Mouse (Mus musculus) left cerebral cortex, adult 18-20 months (tissue): Measurements from ENCODE around the gene Mapk9. TPM values are rescaled to one million over a fixed set of nuclear protein-coding genes. Genes with fewer than 3 reads are reported as not detected.

Source experiments
- DNase-seq, 2 experiments: peaks; one replicate each; pipeline ENCODE4 v3.0.0; 2021 to 2022; ENCODE audit warnings: low spot score in 2 of 2, mixed read lengths in 1 of 2
- total RNA-seq, 2 experiments: library from RNA; stranded (reverse); gene quantifications; 2 replicates each; pipeline ENCODE4 v1.2.3; 2021

Gene Mapk9
- total RNA-seq, 2 experiments from 2014 or later = 224 to 229 TPM

DNA sequence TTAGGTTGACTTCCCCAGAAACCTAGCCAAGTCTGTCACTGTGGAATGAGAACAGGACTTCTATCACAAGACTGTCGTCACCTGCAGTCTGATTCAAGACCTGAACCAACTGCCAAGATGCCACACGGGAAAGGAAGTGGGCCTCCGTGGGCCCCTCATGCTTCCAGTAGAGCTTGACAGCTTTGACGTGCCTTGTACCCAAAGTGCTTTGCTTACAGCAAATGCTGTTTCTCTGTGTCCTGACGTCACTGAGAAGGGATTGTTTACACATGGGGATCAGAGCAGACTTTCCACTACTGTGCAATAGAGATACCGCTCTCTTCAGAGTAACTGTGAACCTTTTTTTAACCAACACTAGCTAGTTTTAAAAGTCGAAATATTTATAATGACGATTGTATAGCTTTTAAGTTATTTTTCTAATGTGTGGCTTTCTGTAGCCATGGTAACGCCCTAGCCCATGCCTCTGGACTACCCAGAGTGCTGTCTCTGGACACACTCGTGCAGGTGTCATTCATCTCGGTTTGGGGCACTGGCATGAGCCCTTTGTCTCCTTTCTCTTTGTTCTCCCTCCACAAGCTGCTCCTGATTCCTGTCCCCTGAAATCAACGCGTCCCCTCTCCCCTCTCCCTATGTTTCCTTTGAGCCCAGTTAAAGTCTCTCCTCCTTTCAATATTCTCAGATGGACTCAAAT lies 8.7 kb upstream of the Mapk9 start:
- DNase-seq = no peak

GRCm38 (mm10) chr11:49840666-49841065 lies 5.9 kb upstream of the Mapk9 start:
- no peak for DNase-seq

DNA sequence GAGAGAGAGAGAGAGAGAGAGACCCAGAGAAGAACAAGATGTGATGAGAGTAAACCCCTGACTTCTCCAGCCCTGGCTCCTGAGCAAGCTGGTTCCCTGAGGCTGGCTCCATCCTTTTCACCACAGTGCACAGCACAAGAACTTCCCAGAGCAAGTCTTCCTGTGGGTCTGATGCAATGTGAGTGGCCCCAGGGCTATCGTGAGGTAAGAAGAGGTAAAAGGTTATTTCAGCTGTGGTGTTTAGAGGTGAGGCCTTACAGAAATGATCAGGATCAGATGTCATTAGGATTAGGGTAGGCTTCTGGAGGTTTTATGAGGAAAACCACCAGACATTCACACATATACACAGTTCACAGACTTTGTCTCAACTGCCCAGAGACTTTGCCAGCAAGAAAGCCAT lies 4.7 kb upstream of the Mapk9 start:
- no peak for DNase-seq

DNA sequence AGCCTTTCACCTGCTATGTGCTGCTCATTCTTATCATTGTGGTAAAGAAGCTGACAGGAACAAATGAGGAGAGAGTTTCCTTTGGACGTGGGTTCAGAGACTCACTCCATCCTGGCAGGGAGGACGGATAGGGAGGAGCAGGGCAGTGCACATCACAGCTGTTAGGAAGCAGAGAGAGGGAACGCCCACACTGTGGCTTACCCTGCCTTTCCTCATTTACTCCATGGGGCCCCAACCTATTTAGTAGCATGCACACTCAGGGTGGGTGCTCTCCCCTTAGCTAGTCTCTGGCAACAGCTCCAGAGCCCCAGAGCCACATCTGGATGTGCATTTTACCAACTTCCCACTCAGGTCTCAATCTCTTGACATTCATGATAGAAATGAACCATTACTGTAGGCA lies 3.8 kb upstream of the Mapk9 start:
- DNase-seq = no peak

DNA sequence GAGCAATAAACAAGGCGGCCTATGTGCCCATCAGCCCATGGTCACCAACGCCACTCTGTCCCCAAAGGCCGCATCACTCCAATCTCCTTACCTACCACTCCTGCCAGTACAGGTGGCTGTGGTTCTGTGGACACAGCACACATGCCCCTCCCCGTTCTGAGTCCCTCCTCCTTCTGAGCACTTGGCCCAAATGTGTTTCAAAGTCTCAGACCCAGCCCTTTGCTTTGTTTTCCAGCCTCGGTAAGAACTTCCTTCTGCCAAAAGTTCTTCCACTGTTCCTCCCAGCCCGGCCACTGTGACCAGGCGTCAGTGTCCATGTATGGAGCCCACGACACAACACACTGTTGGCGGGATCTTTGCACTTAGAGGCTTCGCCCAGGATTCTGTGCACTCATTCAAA lies 2.2 kb upstream of the Mapk9 start:
- DNase-seq = no peak

DNA sequence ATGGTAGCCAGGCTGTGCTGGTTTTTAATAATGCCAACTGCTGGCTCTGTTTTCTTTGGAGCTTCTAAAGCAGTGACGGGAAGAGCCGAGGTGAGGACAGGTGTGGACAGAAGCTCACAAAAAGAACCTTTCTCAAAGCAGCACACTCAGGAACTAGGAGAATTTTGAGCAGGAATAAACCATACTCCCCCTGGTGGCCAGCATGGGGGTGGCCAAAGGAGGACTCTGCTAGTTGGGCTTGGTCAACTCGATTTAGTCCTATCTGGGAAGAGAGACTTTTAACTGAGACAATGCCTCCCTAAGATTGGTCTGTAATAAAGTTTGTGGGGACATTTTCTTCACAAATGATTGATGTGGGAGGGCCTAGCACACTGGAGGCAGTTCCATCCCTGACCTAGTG lies 1.6 kb upstream of the Mapk9 start:
- DNase-seq = peak; percentile 70 to 74

DNA sequence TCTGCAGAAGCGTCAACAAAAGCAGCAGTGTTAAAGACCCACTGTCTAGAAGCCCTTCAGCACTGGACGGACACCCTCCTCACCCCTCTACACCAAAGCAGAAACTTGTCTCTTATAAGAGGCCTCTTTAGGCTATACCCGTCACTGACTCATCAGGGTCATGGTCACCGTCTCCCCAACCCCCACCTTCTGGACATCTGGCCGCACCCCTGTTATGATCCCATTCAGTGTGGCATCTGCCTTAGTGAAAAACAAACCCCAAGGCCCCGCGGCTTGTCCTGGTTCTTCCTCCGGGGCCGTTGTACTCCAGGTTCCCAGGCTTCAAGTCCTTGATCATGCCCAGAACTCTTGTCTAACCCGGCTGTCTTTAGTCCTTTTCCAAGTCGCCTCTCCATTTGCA lies 593 bp upstream of the Mapk9 start:
- DNase-seq = peak in 1 of 2 experiments; percentile 3

DNA sequence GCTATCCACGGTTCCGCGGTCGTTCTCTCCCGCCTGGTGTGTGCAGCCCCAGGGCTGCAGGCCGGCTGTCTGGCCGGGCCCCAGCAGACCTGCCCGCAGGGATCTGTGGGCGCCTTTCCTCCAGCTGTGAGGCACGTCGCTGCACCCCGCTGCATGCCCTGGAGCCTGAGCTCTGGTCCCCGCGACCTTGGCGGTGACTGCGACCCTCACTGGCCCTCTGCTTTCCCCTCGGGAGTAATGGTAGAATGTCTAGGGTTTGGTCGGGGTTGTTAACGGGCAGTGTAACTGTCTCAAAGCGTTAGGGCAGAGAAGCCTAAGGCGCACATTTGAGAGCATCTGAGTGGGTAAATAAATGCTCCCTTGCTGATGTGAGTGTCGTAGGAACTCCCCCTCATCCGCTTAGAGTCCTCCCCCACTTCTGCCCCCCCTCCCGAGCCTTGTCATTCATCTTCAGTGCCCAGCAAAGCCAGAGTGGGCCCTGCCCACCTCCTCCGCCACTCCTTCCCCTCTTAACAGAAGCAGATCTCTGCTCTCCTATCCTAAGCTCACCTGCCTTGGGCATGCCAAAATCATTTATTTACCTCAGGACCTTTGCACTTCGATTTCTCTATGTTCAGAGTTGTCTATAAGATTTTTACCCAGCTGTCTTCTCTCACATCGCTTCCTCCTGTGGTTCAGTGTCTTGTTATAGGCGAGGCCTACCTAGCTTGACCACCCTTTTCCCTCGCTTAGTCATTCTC lies 690 bp downstream of the Mapk9 start:
- DNase-seq = peak; percentile 19 to 23

DNA sequence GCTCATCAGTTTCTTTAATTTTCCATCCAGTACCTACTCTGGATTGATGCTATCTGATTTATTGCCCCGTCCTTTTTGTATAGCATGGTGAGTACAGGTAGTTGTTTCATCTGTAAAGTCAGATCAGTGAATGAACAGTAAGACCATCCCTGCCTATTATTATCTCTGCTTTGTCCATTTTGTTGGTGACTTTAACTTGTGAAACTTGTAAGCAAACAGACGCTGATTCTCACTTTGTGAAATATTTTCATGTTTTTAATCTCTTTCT lies 1.2 kb downstream of the Mapk9 start:
- DNase-seq = no peak

- DNase-seq = no peak
Observed at GRCm38 (mm10) chr11:49848080-49848815, 1.7 kb downstream of the Mapk9 start.

GRCm38 (mm10) chr11:49850331-49850730 lies 3.8 kb downstream of the Mapk9 start:
- DNase-seq = no peak

- DNase-seq = no peak
Observed at GRCm38 (mm10) chr11:49855144-49855543, 8.6 kb downstream of the Mapk9 start.

DNA sequence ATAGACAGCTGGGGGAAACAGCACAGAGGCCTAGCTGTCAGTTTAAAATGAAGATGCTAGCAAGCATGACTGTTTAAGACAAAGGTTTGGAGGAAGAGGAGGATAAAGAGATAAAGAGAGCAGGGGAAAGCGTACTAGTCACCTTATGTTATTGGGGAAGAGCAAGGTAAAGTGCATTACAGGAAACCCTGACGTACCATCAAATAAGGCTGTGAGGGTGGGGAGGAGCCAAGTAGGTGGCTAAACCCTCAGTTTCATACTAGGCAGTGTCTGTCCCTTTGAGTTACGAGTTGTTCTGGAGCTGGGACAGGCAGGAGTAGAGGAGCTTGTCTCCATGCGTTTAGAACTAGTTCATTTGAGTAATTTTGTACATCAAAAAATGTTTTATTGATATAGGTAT lies 14.6 kb downstream of the Mapk9 start:
- DNase-seq = no peak

GRCm38 (mm10) chr11:49863926-49864325 lies 17.4 kb downstream of the Mapk9 start:
- no peak for DNase-seq

- DNase-seq = no peak
Observed at GRCm38 (mm10) chr11:49867320-49867719, 20.8 kb downstream of the Mapk9 start.

- DNase-seq = peak; percentile 55 to 70
Observed at GRCm38 (mm10) chr11:49869762-49870161, 23.2 kb downstream of the Mapk9 start.

DNA sequence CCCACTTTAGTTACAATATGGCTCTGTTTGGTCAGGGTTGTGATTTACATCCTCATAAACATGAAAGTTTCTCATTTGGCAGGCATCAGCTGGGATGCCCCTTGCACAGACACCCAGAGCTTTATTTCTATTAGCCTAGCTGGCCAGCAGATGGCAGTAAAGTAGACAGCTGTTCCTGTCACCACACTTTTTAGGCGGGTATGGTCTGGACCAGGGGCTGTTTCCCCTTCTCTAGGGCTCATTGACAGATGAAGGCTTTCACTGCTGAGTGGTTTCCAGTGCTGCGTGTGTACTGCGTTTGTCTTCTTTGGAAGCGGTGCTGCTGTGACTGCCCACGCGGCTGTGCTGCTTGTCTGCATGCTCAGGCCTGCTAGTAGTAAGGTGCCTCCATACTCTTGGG lies 25.4 kb downstream of the Mapk9 start:
- peak; percentile 45 to 64 for DNase-seq

- no peak for DNase-seq
Observed at GRCm38 (mm10) chr11:49872779-49873178, 26.2 kb downstream of the Mapk9 start.

GRCm38 (mm10) chr11:49876948-49877817 lies 30.6 kb downstream of the Mapk9 start:
- DNase-seq = peak; percentile 39 to 46

DNA sequence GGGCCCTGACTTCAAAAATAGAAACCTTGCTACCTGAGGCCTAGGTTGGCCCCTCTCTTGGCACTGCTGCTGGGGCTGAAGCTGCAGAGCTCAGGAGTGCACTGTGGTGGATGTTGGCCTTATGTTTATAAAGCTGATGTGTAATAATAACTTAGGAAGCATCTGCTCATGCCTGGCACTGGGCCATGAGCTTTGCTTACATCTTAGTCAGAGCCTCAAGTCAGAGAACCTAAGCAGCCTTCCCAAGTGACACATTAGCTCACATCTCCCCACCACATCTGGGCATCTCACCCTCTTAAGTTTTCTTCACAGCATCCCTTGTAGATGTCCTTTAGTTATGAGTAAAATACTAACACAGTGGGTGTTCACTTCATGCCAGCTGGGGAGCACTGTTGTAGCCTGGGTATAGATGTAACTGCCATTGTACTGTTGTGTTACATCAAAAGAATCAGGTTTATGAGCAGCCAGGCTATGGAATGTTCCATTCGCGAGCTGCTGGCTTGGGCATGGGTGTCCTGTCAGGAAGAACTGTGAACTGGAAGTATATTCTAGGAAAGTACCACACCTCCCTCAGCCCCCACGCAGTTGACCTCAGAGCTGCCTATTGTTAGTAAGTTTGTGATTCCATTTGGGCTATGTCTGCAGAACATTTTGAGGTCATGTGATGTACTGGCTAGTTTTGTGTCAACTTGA lies 33.5 kb downstream of the Mapk9 start:
- DNase-seq = no peak

- no peak for DNase-seq
Observed at GRCm38 (mm10) chr11:49883394-49883793, 36.8 kb downstream of the Mapk9 start.
